Mouse (Mus musculus): ENCODE measurements around the gene Pygo1. TPM values are rescaled to one million over a fixed set of nuclear protein-coding genes. Genes with fewer than 3 reads are reported as not detected.

The Pygo1 gene
- polyA plus RNA-seq (2015; fragmentation: Nextera tagmentation; extraction: Ambion mirVana) = 9.6 and 10.9 TPM in 2 replicates

GRCm38 (mm10) chr9:72925021-72925934 is at the start of gene Pygo1:
Pygo1 (plus strand) TSS chr9:72925645.

DNA sequence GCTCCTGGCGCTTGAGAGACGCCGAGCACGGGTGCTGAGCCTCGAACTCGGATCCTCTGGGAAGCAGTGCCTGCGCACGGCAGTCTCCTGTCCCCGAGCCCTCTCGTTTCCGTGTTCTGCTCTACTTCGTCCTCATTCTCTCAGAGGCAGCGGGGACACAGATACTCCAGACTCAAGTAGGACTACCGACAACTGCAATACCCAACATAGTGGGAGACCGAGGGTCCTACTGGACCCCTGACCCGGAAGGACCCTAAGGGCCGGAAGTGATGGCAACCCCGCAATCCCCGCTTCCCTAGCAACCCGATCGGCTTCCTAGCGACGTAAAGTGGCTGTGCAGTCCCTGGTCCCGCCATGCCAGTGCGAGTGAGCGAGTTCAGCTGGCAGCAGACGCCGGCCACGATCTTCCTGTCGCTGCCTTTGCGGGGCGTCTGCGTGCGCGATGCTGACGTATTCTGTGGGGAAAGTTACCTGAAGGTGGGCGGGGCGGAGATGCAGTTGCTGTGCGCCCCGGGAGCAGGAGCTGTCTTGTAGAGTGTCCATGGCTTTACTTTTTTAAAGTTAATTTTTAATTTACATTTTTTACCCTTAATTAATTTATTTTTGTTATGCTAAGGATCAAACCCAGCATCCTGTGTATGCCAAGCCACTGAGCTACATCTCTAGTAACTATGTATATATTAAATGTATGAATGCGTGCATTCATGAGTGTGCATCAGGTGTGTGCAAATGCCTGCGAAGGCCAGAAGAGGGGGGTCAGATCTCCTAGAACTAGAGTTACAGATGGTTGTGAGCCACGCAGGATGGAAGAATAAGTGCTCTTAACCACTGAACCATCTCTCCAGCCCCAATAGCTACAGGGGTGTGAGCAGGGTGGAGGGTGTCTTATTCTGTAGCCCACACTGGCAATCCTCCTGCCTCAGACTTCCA is 33.3 kb downstream of the Pygo1 start, which contains the start of the genes Dyx1c1 and Gm44503:
TSS of gene Dyx1c1 (plus strand) at position 265 of the 930 bp plus-strand sequence.
TSS of gene Gm44503 (plus strand) at position 332 of the 930 bp plus-strand sequence.

GRCm38 (mm10) chr9:72985250-72986220 is 60.1 kb downstream of the Pygo1 start, which contains the start of the genes Ccpg1os and Ccpg1:
Ccpg1os (minus strand) TSS chr9:72985382.
Ccpg1 (plus strand) TSS chr9:72985429.

Other genes starting within 250 kb of the Pygo1 start
- 0.34 TPM in 2 replicates for gene Prtg, start 118.8 kb upstream of the Pygo1 start, polyA plus RNA-seq (2015; fragmentation: Nextera tagmentation; extraction: Ambion mirVana)
- 2.7 and 3.4 TPM in 2 replicates for gene Dyx1c1, start 33.1 kb downstream of the Pygo1 start, polyA plus RNA-seq (2015; fragmentation: Nextera tagmentation; extraction: Ambion mirVana)
- not detected in 2 replicates for gene Gm44503, start 33.2 kb downstream of the Pygo1 start, polyA plus RNA-seq (2015; fragmentation: Nextera tagmentation; extraction: Ambion mirVana)
- gene Ccpg1os, start 59.7 kb downstream of the Pygo1 start, polyA plus RNA-seq (2015; fragmentation: Nextera tagmentation; extraction: Ambion mirVana) = 20.4 and 23.8 TPM in 2 replicates
- gene Ccpg1, start 59.8 kb downstream of the Pygo1 start, polyA plus RNA-seq (2015; fragmentation: Nextera tagmentation; extraction: Ambion mirVana) = 35.7 and 36.9 TPM in 2 replicates
- 10.1 and 11.5 TPM in 2 replicates for gene Pigb, start 114.7 kb downstream of the Pygo1 start, polyA plus RNA-seq (2015; fragmentation: Nextera tagmentation; extraction: Ambion mirVana)
- gene Rab27a, start 119.2 kb downstream of the Pygo1 start, polyA plus RNA-seq (2015; fragmentation: Nextera tagmentation; extraction: Ambion mirVana) = 4.2 and 5.6 TPM in 2 replicates
- gene Khdc3, start 176.2 kb downstream of the Pygo1 start, polyA plus RNA-seq (2015; fragmentation: Nextera tagmentation; extraction: Ambion mirVana) = 0.17 and 0.24 TPM in 2 replicates
- not detected in 2 replicates for gene Gm20509, start 176.8 kb downstream of the Pygo1 start, polyA plus RNA-seq (2015; fragmentation: Nextera tagmentation; extraction: Ambion mirVana)
- 89.1 and 91.0 TPM in 2 replicates for gene Rsl24d1, start 187.8 kb downstream of the Pygo1 start, polyA plus RNA-seq (2015; fragmentation: Nextera tagmentation; extraction: Ambion mirVana)

Data from neural tube, postnatal 0 days (tissue).